Mouse (Mus musculus) ES-E14 (cell line): ENCODE measurements around the gene Dpf2. TPM values are rescaled to one million over a fixed set of nuclear protein-coding genes. Genes with fewer than 3 reads are reported as not detected.

Experiments used
- DNase-seq: peaks from one replicate; pipeline ENCODE4 v3.0.0-alpha.2; 2013; ENCODE audit warnings: low read depth, low spot score
- H3K27ac ChIP-seq: 2 replicates; pipeline ENCODE4 v1.5.1; 2012; ENCODE audit warnings: low read depth, mild to moderate bottlenecking, low read length, moderate library complexity, mixed read lengths; ENCODE audit not compliant: poor library complexity, insufficient read depth, severe bottlenecking
- H3K36me3 ChIP-seq: 2 replicates; pipeline ENCODE4 v1.6.1; 2012; ENCODE audit warnings: mild to moderate bottlenecking, low read length, moderate library complexity, mixed read lengths; ENCODE audit not compliant: control insufficient read depth, poor library complexity, insufficient read depth, severe bottlenecking
- H3K4me1 ChIP-seq, 2 experiments: fragments of 150-350 bp in 1 of 2; sonication (generic) in 1 of 2; 2 replicates each; pipeline ENCODE4 v1.6.1; 2012; ENCODE audit warnings: low read length in 2 of 2, mild to moderate bottlenecking in 1 of 2, mixed read lengths in 1 of 2; ENCODE audit not compliant: control insufficient read depth in 2 of 2, insufficient read depth in 2 of 2, poor library complexity in 1 of 2
- H3K4me3 ChIP-seq, 2 experiments: fragments of 150-350 bp in 1 of 2; sonication (generic) in 1 of 2; 2 replicates each; pipeline ENCODE4 v1.5.1; 2012; ENCODE audit warnings: low read length in 2 of 2, low read depth in 1 of 2, mild to moderate bottlenecking in 1 of 2, mixed read lengths in 1 of 2; ENCODE audit not compliant: insufficient read depth in 1 of 2, poor library complexity in 1 of 2, severe bottlenecking in 1 of 2
- H3K9ac ChIP-seq: 2 replicates; pipeline ENCODE4 v1.6.1; 2012; ENCODE audit warnings: low read depth, mild to moderate bottlenecking, low read length, mixed read lengths; ENCODE audit not compliant: poor library complexity, insufficient read depth, severe bottlenecking
- H3K9me3 ChIP-seq: fragments of 150-350 bp; sonication (generic); 2 replicates; pipeline ENCODE4 v1.6.1; 2012; ENCODE audit warnings: low read depth, mild to moderate bottlenecking, low read length; ENCODE audit not compliant: control insufficient read depth, insufficient read depth
- CHD2 ChIP-seq: IDR thresholded peaks from 2 replicates; pipeline ENCODE4 v1.6.1; 2014; ENCODE audit warnings: mild to moderate bottlenecking, low read depth, low read length, inconsistent platforms
- HCFC1 ChIP-seq: IDR thresholded peaks from 2 replicates; pipeline ENCODE4 v1.6.1; 2012; ENCODE audit warnings: low read length, inconsistent platforms, borderline replicate concordance; ENCODE audit not compliant: insufficient read depth
- MAFK ChIP-seq: IDR thresholded peaks from 2 replicates; pipeline ENCODE4 v1.6.1; 2014; ENCODE audit warnings: mild to moderate bottlenecking, low read depth, low read length, inconsistent platforms; ENCODE audit not compliant: insufficient read depth
- ZC3H11A ChIP-seq: IDR thresholded peaks from 2 replicates; pipeline ENCODE4 v1.6.1; 2012; ENCODE audit warnings: low read depth, mild to moderate bottlenecking, inconsistent platforms, low read length, borderline replicate concordance
- ZNF384 ChIP-seq: IDR thresholded peaks from 2 replicates; pipeline ENCODE4 v1.6.1; 2012; ENCODE audit warnings: low read depth, low read length, inconsistent platforms
- in situ Hi-C, 2 experiments: fragments of 600-800 bp; cut with MboI; formaldehyde crosslinking; loops; one replicate each; pipeline ENCODE4 v1.15.1; 2025; ENCODE audit warnings: low sequenced_read_pairs in 2 of 2, inconsistent platforms in 1 of 2; ENCODE audit not compliant: unreplicated experiment in 2 of 2
- total RNA-seq: library from RNA; depleted of rRNA; stranded (reverse); fragments of 300-350 nt; gene quantifications from 2 replicates; pipeline ENCODE4 v1.2.3, GENCODE M21; 2012

Gene Dpf2
- total RNA-seq, 1 experiment = 37.9 TPM

GRCm38 (mm10) chr19:5872528-5872927, 40.3 kb downstream of the Dpf2 start:
- DNase-seq = no peak
- no peak overlapping the region for H3K27ac ChIP-seq
- no peak overlapping the region for H3K4me3 ChIP-seq

DNA sequence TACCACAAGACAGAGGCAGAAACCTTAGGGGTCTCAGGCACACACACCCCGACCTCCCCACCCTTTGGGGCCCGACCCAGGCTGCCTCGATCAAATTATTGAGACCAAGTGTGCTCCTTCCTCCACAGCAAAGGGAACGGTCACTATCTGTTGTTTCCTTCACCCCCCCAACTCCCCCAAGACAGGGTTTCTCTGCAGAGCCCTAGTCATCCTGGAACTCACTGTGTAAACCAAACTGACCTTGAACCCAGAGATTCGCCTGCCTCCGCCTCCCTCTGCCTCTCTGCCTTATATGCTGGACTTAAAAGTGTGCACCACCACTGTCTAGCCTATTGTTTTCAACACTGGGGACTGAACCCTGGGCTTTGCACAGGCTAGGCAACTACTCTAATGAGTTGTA, 41.1 kb downstream of the Dpf2 start:
- peaks cover 32% of the 10 kb centered on the region; the same call in 1 of the 2 replicates for H3K36me3 ChIP-seq
- peaks cover 0 to 12% of the 10 kb centered on the region in 2 experiments; a peak in 2 of 4 replicates for H3K4me1 ChIP-seq
- H3K9ac ChIP-seq = no peak overlapping the region
- no peaks in the 10 kb centered on the region for H3K9me3 ChIP-seq
- H3K27ac ChIP-seq = peak overlapping the region; percentile 7; the same call in 1 of the 2 replicates
- DNase-seq = no peak
- no peak for TF ChIP-seq ZC3H11A
- H3K4me3 ChIP-seq = no peak overlapping the region
- in situ Hi-C loops = no loop called here

More at GRCm38 (mm10) chr19:5872528-5872927, 40.3 kb downstream of the Dpf2 start:
- peaks cover 30% of the 10 kb centered on the region; the same call in 1 of the 2 replicates for H3K36me3 ChIP-seq
- no peaks in the 10 kb centered on the region for H3K9me3 ChIP-seq
- no peak overlapping the region for H3K9ac ChIP-seq
- in situ Hi-C loops = no loop called here
- peaks cover 0 to 14% of the 10 kb centered on the region in 2 experiments; a peak in 2 of 4 replicates for H3K4me1 ChIP-seq
- TF ChIP-seq ZNF384 = no peak
- TF ChIP-seq MAFK = no peak
- TF ChIP-seq CHD2 = no peak

- no peak for DNase-seq
- in situ Hi-C loops = no loop called here
Observed at GRCm38 (mm10) chr19:5871273-5871672, 41.5 kb downstream of the Dpf2 start.

DNA sequence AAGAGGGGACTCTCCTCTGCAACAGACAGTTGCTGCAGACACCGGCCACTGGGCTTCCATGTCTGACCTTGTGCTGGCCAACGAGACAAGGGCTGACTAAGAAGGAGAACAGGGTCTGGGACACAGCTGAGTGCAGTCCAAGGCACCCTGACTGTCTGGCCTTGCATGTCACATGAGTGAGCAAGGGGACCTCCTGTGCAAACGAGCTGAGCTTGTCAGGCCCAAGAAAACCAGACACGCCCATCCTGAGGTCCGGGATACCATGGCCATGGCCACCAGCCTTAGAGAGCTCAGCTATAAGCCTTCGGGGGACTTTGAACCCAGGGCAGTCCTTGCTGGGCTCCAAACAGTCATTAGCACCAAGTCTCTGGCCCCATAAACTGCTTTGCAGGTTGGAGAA, 44.7 kb downstream of the Dpf2 start:
- DNase-seq = no peak
- no peak for TF ChIP-seq ZC3H11A
- no peak for TF ChIP-seq CHD2
- no peak for TF ChIP-seq ZNF384
- TF ChIP-seq HCFC1 = no peak
- TF ChIP-seq MAFK = no peak
- Histone ChIP-seq H3K4me3 (no peak overlapping the region), H3K9me3 (no peaks in the 10 kb centered on the region), H3K4me1 (peaks cover 0 to 10% of the 10 kb centered on the region in 2 experiments; a peak in 2 of 4 replicates), H3K36me3 (peaks cover 48% of the 10 kb centered on the region), H3K9ac (no peak overlapping the region), H3K27ac (no peak overlapping the region)
- in situ Hi-C loops = no loop called here

More at GRCm38 (mm10) chr19:5871273-5871672, 41.5 kb downstream of the Dpf2 start:
- Histone ChIP-seq H3K4me3 (no peak overlapping the region), H3K27ac (peak overlapping the region; percentile 7; the same call in 1 of the 2 replicates), H3K9ac (0 out of 2 replicates have a peak overlapping the region, but pooled peaks have one; percentile 5), H3K9me3 (no peaks in the 10 kb centered on the region), H3K36me3 (peaks cover 33% of the 10 kb centered on the region; the same call in 1 of the 2 replicates), H3K4me1 (peaks cover 0 to 12% of the 10 kb centered on the region in 2 experiments; a peak in 2 of 4 replicates)
- TF ChIP-seq CHD2 (no peak), ZNF384 (no peak), MAFK (no peak), ZC3H11A (no peak), HCFC1 (no peak)

DNA sequence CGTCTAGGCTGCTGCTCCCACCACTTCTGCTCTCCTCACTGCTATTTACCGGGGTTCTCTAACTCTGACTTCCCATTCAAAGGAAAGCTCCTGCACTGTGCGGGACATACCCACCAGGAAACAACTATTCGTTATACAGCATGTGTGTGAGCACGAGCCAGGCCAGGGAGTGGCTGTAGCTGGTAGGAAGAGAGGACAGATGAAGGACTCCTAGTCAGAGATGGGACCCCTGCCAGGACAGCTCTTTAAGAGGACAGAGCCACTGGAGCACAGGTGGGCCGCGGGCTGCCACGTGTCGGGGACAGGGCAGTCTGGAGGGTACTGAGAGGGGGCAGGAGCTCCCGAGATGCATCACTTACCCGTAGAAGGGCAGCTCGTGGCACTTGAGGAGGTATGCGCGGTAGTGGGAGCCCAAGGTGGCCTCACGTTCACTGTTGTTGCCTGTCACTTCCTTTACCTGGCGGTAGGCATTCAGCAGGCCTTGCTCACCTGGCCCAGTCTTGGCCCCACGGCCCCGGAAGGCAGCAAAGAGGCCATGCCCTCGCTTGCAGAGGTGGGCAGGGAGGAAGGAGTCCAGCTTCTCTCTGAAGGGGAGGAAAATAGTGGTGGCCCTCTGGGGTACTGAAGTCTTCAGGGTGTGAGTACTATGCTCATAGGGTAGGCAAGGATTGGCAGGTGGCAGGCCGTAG, 48.0 kb downstream of the Dpf2 start:
- Histone ChIP-seq H3K4me1 (no peaks in the 10 kb centered on the region), H3K36me3 (peaks cover 61% of the 10 kb centered on the region), H3K9me3 (no peaks in the 10 kb centered on the region), H3K4me3 (no peak overlapping the region), H3K9ac (no peak overlapping the region), H3K27ac (no peak overlapping the region)
- in situ Hi-C loops = no loop called here
- TF ChIP-seq MAFK (no peak), ZC3H11A (no peak), CHD2 (no peak), HCFC1 (no peak), ZNF384 (no peak)
- DNase-seq = no peak
